Mouse (Mus musculus) embryonic facial prominence, embryonic 10.5 days (tissue): Measurements from ENCODE around the gene Nrf1. TPM values are rescaled to one million over a fixed set of nuclear protein-coding genes. Genes with fewer than 3 reads are reported as not detected.

Experiments used
- DNase-seq: peaks from one replicate; pipeline ENCODE4 v3.0.0-alpha.2; 2017; ENCODE audit warnings: low spot score
- H3K27ac ChIP-seq: fragments of 300-500 bp; sonication (generic); replicated peaks from 2 replicates; pipeline ENCODE4 v1.5.1; 2016; ENCODE audit warnings: mild to moderate bottlenecking
- H3K27me3 ChIP-seq: fragments of 300-500 bp; sonication (generic); replicated peaks from 2 replicates; pipeline ENCODE4 v1.6.1; 2016; ENCODE audit warnings: low read depth, mild to moderate bottlenecking; ENCODE audit not compliant: poor library complexity, severe bottlenecking
- H3K36me3 ChIP-seq: fragments of 300-500 bp; sonication (generic); replicated peaks from 2 replicates; pipeline ENCODE4 v1.6.1; 2016; ENCODE audit warnings: mild to moderate bottlenecking, moderate library complexity
- H3K4me1 ChIP-seq: fragments of 300-500 bp; sonication (generic); 2 replicates; pipeline ENCODE4 v1.6.1; 2016
- H3K4me3 ChIP-seq: fragments of 300-500 bp; sonication (generic); 2 replicates; pipeline ENCODE4 v1.5.1; 2016; ENCODE audit warnings: mild to moderate bottlenecking, moderate library complexity
- H3K9me3 ChIP-seq: fragments of 300-500 bp; sonication (generic); 2 replicates; pipeline ENCODE4 v1.6.1; 2016; ENCODE audit warnings: mild to moderate bottlenecking
- WGBS: fragments of 180-500 bp; shearing (Covaris S2); methylation state at CpG from one replicate; pipeline ENCODE4 v1.1.7; 2016; 5-methylcytosine and 5-hydroxymethylcytosine counted together
- polyA plus RNA-seq: library from polyadenylated mRNA; unstranded; fragments of >200 nt; fragmentation: Nextera tagmentation; extraction: Ambion mirVana; gene quantifications from 2 replicates; pipeline ENCODE4 v1.2.1, GENCODE M21; 2016

Gene Nrf1
- polyA plus RNA-seq, 1 experiment from 2014 or later, result 92.1 TPM

DNA sequence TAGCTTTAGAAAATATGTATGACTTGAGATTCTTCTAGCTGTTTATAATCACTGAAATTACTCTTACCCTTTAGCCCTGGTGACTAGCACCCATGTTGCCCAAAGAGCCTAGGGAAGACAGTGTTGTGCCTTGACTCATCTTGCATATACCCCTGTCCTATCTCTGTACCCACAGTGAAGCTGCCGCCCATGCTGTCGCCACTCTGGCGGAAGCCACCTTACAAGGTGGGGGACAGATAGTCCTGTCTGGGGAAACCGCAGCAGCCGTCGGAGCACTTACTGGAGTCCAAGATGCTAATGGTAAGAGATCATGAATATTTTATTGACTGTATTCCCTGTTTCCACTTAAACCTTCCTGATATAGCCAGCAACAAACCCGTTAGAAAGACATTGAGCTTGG lies 78.3 kb downstream of the Nrf1 start:
- no peaks in the 10 kb centered on the region for H3K9me3 ChIP-seq
- H3K4me3 ChIP-seq, result no peak overlapping the region
- H3K27me3 ChIP-seq, result no peaks in the 10 kb centered on the region
- peaks cover 91% of the 10 kb centered on the region for H3K36me3 ChIP-seq
- WGBS, result 96% methylated on average over 7 of the region's 7 CpGs
- DNase-seq, result no peak
- no peak overlapping the region for H3K27ac ChIP-seq
- no peaks in the 10 kb centered on the region; the same call in 1 of the 2 replicates for H3K4me1 ChIP-seq

DNA sequence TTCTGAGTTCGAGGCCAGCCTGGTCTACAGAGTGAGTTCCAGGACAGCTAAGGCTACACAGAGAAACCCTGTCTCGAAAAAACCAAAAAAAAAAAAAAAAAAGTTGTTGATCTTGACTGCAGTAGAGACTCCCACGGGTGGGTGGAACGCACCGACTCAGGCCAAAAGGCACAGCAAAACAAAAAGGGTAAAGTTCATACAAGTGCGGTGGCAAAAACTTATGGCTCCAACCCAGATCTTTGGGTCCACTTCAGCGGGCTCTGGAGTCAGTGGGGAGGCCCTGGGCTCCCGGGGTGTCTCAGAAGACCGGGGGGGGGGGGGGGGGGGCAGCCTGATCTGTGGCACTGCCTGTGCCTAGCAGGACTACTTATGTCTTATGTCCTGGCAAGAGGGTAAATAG lies 79.0 kb downstream of the Nrf1 start:
- Histone ChIP-seq H3K9me3 (no peaks in the 10 kb centered on the region), H3K4me1 (no peaks in the 10 kb centered on the region), H3K36me3 (peaks cover 89% of the 10 kb centered on the region), H3K27ac (no peak overlapping the region), H3K4me3 (no peak overlapping the region), H3K27me3 (no peaks in the 10 kb centered on the region)
- DNase-seq, result no peak
- 90% methylated on average over 9 of the region's 9 CpGs for WGBS

DNA sequence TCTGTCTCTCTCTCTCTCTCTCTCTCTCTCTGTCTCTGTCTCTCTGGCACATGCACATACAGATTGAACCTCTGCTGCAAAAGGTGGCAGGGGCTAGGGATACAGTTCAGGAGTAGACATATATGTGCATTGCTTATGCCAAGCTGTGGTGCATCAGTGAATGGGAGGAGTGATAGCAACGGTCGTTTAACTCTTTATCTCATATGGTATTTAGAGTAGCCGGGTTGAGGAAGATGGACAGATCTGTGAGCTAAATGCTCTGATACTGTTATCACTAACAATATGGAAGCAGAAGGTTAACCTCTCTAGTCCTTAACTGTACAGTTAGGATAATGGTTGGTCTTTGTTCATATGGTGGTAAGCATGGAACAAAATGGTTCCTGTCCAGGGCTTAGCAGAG lies 84.6 kb downstream of the Nrf1 start:
- Histone ChIP-seq H3K4me1 (peaks cover 26% of the 10 kb centered on the region), H3K36me3 (peaks cover 95% of the 10 kb centered on the region), H3K4me3 (no peak overlapping the region), H3K27me3 (no peaks in the 10 kb centered on the region), H3K27ac (no peak overlapping the region), H3K9me3 (no peaks in the 10 kb centered on the region)
- DNase-seq, result no peak
- WGBS, result 93% methylated on average over 3 of the region's 3 CpGs

DNA sequence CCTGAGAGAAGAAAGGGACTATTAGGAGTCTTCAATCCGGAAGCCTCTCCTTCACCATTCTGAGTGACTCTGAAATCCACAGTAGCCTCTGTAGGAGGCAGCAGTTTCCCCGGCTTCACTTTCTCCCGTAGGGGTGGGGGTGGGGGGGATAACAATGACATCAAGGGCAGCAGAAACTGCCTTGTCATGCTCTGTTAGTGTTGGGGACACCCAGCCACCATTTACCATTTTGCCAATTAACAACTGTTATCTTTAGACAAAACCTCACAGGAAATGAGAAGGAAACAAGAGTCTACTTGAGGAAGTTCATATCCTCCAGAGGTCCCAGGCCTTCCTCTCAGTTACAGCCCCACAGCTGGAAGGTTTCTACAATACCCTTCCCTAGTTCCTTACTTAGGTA lies 87.8 kb downstream of the Nrf1 start:
- Histone ChIP-seq H3K36me3 (peaks cover 95% of the 10 kb centered on the region), H3K27me3 (no peaks in the 10 kb centered on the region), H3K27ac (0 out of 2 replicates have a peak overlapping the region, but pooled peaks have one; percentile 8), H3K9me3 (no peaks in the 10 kb centered on the region), H3K4me1 (peaks cover 26% of the 10 kb centered on the region), H3K4me3 (no peak overlapping the region)
- DNase-seq, result no peak
- WGBS, result 45% methylated on average over 3 of the region's 3 CpGs

DNA sequence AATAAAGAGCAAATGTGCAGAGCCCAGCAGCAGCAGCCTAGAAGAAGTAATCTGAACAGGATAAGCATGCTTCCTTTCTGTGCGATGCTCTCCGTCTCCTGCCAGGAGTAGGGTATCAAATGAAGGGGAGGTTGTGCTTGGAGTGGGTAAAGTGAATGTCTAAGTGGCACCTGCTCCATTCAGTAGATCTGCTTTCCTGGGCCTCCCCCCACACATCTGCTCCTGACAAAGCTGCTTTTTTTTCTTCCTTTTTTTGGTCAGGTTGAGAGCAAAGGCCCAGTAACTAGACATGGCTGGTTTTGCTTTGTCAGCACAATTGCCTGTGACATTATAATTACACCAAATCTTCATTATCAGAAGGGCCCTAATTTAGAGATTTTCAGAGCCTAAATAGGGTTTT lies 89.4 kb downstream of the Nrf1 start:
- 59% methylated on average over 2 of the region's 2 CpGs for WGBS
- peaks cover 97% of the 10 kb centered on the region for H3K36me3 ChIP-seq
- H3K4me3 ChIP-seq, result no peak overlapping the region
- no peak overlapping the region for H3K27ac ChIP-seq
- peaks cover 26% of the 10 kb centered on the region for H3K4me1 ChIP-seq
- peak; percentile 25 for DNase-seq
- no peaks in the 10 kb centered on the region for H3K27me3 ChIP-seq
- no peaks in the 10 kb centered on the region for H3K9me3 ChIP-seq

DNA sequence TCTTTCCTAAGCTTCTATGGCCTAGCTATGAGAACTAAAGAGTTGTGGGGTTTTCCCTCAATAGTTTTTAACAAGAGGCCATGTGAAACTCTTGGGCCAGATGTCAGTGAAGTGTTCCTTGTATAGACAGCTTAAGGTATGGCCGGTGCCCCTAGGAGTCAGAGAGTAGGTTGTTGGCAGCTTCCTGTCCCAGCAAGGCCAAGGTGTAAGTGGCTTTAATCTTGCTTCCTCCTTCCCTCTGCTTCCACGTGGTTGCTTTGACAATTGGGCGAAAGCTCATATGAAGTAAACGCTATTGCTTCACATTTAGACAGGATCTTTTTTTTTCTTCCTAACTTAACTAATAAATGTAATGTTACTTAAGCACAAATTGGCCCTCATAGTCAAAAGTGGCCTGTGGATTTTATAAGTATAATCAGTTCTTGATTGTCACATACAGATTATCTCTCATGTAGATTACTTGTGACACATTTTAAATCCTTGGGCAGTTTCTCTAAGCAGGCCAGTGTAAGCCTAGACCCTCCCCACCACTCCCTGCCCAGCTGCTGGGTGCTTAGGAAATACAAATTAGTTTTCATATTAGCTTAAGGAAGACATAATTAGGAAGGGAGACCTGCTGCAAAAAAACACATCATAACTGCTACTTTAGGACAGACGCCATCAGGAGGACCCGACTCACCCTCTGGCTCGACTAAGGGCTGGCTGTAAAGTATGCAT lies 91.7 kb downstream of the Nrf1 start:
- DNase-seq, result no peak
- Histone ChIP-seq H3K4me3 (no peak overlapping the region), H3K27me3 (no peaks in the 10 kb centered on the region), H3K36me3 (peaks cover 97% of the 10 kb centered on the region), H3K4me1 (peaks cover 26% of the 10 kb centered on the region), H3K9me3 (no peaks in the 10 kb centered on the region), H3K27ac (no peak overlapping the region)
- 89% methylated on average over 7 of the region's 7 CpGs for WGBS

DNA sequence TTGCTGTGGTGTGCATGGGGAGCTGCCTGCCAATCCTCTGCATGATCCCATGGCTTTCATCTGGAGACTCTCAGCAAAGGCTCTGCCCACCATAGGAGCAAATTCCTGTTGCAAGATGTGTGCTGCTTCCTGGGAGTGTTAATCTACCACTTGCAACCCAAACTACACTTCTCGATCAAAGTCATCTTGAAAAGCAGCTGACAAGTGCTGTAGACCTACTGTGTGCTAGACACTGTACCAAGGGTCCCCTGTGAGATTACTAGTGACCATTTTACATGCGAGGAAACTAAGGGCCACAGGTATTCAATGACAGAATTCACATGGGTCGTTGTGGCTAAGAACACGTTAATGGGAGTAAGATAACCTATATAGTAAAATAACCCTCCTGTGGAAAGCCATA lies 95.5 kb downstream of the Nrf1 start:
- Histone ChIP-seq H3K27ac (no peak overlapping the region), H3K4me3 (no peak overlapping the region), H3K9me3 (no peaks in the 10 kb centered on the region), H3K4me1 (peaks cover 3% of the 10 kb centered on the region; the same call in 1 of the 2 replicates), H3K36me3 (peaks cover 87% of the 10 kb centered on the region), H3K27me3 (no peaks in the 10 kb centered on the region)
- DNase-seq, result no peak
- 95% methylated on average over 4 of the region's 4 CpGs for WGBS

DNA sequence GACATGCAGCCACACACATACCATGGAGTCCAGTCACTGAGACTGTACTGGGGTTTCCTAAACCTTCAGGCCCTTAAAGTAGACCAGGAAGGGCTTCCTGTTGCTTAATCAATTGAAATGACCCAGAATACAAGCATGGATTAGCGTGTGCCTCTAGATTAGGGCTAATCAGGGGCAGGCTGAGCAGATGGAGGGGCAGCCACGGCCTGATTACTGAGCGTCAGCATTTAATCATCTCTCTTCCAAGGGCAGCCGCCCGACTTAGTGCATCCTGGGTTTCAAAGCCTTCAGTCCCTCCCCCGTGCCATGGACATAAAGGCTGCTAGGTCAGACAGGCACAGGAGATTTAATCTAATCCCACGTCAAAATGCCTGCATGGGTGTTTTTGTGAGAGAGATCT lies 99.3 kb downstream of the Nrf1 start:
- Histone ChIP-seq H3K9me3 (no peaks in the 10 kb centered on the region), H3K4me1 (peaks cover 3% of the 10 kb centered on the region; the same call in 1 of the 2 replicates), H3K4me3 (no peak overlapping the region), H3K36me3 (peaks cover 72% of the 10 kb centered on the region), H3K27me3 (no peaks in the 10 kb centered on the region), H3K27ac (no peak overlapping the region; the same call in 1 of the 2 replicates)
- 68% methylated on average over 7 of the region's 7 CpGs for WGBS
- no peak for DNase-seq

DNA sequence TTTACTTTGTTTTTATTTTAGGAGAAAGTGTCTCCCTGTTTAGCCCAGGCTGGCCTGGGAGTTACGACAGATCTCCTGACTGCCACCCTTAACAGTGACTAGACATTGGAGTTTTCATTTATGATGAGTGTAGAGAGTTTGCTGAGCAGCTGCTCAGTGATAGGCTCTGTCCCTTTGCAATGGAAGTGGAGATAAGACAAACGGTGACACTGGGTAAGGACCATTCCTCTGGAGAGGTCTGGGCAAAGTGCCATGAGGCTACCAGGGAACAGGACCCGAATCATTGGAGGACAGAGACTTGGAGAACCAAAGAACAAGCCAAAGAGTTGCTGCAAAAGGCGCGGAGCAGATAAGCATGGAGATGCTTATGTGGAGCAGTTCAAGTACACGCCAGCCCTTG lies 100.0 kb downstream of the Nrf1 start:
- 93% methylated on average over 6 of the region's 6 CpGs for WGBS

DNA sequence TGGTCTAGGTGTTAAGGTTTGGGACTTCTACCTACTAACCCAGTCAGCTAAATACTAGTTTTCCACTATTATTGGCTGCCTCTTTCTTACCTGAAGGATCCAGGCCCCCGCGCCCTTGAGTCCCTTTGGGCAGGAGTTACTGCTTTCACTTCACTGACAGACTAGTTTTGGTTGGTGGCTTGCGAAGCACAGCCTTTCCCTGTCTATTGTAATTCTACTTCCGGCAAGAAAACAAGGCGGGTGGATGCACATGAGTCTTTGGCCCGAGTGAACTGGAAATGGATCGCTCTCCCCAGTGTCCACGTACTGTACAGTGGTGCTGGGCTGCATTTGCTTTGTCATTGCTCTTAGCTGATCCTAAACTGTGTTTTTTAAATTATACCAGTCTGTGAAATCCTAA lies 102.7 kb downstream of the Nrf1 start:
- H3K36me3 ChIP-seq, result peaks cover 67% of the 10 kb centered on the region
- H3K9me3 ChIP-seq, result no peaks in the 10 kb centered on the region
- no peak overlapping the region for H3K4me3 ChIP-seq
- 94% methylated on average over 8 of the region's 8 CpGs for WGBS
- H3K4me1 ChIP-seq, result peaks cover 3% of the 10 kb centered on the region; the same call in 1 of the 2 replicates
- no peaks in the 10 kb centered on the region for H3K27me3 ChIP-seq
- no peak overlapping the region for H3K27ac ChIP-seq
- DNase-seq, result no peak

More for the DNA sequence above, 100.0 kb downstream of the Nrf1 start:
- peaks cover 3% of the 10 kb centered on the region; the same call in 1 of the 2 replicates for H3K4me1 ChIP-seq
- no peak overlapping the region for H3K4me3 ChIP-seq
- no peak for DNase-seq
- H3K27ac ChIP-seq, result no peak overlapping the region
- peaks cover 72% of the 10 kb centered on the region for H3K36me3 ChIP-seq
- H3K27me3 ChIP-seq, result no peaks in the 10 kb centered on the region
- no peaks in the 10 kb centered on the region for H3K9me3 ChIP-seq

DNA sequence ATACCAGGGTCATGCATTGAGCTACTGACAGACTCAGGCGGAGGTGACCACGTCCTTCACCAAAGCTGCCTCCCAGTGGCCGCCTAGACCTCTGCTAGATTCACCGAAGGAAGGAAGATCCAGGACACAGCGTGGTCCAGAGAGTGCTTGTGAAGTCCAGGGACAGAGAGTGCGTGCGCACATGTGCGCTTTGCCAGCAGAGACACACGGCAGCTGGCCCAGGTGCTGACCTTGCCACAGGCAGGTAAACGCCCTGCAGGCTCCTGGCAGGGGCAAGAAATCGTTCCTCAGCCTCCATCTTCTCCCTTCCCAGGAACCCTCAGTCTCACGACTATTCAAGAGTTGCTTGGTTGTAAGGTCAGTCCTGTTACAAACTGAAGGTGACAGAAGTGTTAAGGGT lies 104.4 kb downstream of the Nrf1 start:
- Histone ChIP-seq H3K9me3 (no peaks in the 10 kb centered on the region), H3K4me1 (no peaks in the 10 kb centered on the region; the same call in 1 of the 2 replicates), H3K4me3 (no peak overlapping the region), H3K36me3 (peaks cover 61% of the 10 kb centered on the region), H3K27me3 (no peaks in the 10 kb centered on the region), H3K27ac (no peak overlapping the region; the same call in 1 of the 2 replicates)
- no peak for DNase-seq
- 90% methylated on average over 12 of the region's 12 CpGs for WGBS

DNA sequence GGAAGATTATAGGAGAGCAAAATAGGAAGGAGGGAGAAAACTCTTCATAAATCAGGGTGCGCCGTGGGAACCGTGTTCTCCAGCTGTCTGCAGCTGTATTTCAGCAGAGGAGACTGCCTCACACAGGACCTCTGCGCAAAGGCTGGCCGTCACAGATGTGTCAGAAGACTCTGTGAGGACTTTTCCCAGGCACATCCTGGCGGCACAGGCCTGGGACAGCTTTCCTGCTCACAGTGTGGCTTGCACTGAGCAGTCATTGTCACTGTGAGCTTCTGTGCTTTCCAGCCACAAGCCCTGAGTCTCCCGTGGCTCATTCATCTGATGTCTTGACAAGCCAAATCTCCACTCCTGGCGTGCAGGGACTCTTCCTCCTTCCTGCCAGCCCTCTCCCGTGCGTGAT lies 104.9 kb downstream of the Nrf1 start:
- no peaks in the 10 kb centered on the region for H3K4me1 ChIP-seq
- H3K4me3 ChIP-seq, result no peak overlapping the region
- WGBS, result 83% methylated on average over 10 of the region's 10 CpGs
- DNase-seq, result no peak
- H3K27me3 ChIP-seq, result no peaks in the 10 kb centered on the region
- H3K27ac ChIP-seq, result no peak overlapping the region
- no peaks in the 10 kb centered on the region for H3K9me3 ChIP-seq
- peaks cover 56% of the 10 kb centered on the region for H3K36me3 ChIP-seq

DNA sequence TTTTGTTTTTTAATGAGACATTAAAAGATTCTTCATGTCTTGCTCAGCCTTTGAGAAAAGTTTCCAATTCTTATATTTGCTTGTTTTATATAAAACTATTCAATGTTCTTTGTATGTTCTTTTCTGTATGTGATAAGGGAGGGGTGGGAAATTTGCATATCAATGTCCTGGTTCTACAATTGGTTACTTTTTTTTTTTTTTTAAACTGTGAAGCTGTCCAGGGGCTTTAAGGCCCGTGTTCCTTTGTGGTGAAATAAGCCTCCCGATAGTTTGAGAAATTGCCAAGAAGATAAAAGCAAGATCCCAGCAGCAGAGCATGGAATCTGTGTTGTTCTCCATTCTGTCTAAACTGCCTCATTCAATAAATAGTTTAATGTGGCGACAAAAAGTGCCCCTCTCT lies 105.3 kb downstream of the Nrf1 start:
- 87% methylated on average over 3 of the region's 3 CpGs for WGBS
- H3K27ac ChIP-seq, result no peak overlapping the region

More for the DNA sequence above, 105.3 kb downstream of the Nrf1 start:
- Histone ChIP-seq H3K9me3 (no peaks in the 10 kb centered on the region), H3K27me3 (no peaks in the 10 kb centered on the region), H3K36me3 (peaks cover 53% of the 10 kb centered on the region), H3K4me1 (no peaks in the 10 kb centered on the region), H3K4me3 (no peak overlapping the region)
- no peak for DNase-seq
